Mouse (Mus musculus): ENCODE measurements around the gene Grk2. TPM values are rescaled to one million over a fixed set of nuclear protein-coding genes. Genes with fewer than 3 reads are reported as not detected.

The Grk2 gene
- polyA plus RNA-seq, 1 experiment: 515 TPM

DNA sequence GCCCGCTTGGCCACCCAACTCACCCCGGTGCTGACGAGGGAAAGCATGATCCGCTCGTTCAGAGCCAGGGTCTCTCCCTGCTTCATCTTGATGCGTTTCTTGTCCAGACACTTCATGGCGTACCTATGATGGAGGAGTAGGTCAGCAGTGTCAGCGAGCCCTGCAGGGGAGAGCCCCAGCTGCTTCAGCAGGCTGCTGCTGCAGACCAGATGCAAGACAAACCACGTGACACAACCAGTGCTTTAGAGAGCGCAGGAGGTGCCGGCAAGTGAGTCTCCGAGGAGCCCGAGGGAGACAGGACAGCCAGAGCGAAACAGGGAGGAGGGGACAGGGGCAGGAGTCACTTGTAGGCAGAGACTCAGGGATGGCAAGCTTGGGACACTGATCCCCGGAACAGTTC lies 15.3 kb downstream of the Grk2 start:
- Histone ChIP-seq H3K36me3 (ENCODE audit: control insufficient read depth, insufficient read depth, low read length) (peaks cover 70% of the 10 kb centered on the region), H3K27ac (ENCODE audit: control insufficient read depth, insufficient read depth, low read length) (no peak overlapping the region), H3K4me3 (ENCODE audit: control insufficient read depth, insufficient read depth, low read length) (no peak overlapping the region), H3K4me1 (replicated peaks; ENCODE audit: control insufficient read depth, insufficient read depth, low read length) (peaks cover 28% of the 10 kb centered on the region), H3K27me3 (ENCODE audit: control insufficient read depth, insufficient read depth, low read length) (no peaks in the 10 kb centered on the region)
- DNase-seq: no peak
- WGBS: 95% methylated on average over 15 of the region's 15 CpGs
- TF ChIP-seq CTCF (IDR thresholded peaks at IDR 0.05; ENCODE audit: borderline replicate concordance, control insufficient read depth, extremely low read depth, insufficient read depth, low read length, poor library complexity) (no peak), POLR2A (IDR thresholded peaks at IDR 0.05; ENCODE audit: control insufficient read depth, extremely low read depth, insufficient read depth, low read length, poor library complexity) (no peak)

DNA sequence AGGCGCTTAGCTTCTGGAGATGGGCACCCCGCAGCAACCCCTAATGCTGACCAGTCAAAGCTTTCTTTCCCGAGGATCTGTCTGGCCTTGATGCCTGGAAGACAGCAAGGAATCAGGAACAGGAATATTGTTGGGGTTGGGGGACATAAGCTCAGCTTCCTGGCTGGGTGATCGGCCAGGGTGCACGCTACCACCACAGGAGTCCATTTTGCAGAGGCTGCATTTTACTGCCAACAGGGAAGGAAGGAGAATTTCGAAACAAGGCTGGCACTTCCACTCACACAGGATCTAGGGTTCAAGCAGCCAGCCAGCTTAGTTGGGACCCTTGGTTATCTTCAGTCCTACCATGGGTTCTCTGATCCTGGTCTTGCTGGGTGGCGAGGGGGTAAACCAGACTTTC lies 22.4 kb downstream of the Grk2 start:
- no peak overlapping the region for H3K4me3 ChIP-seq (ENCODE audit: control insufficient read depth, insufficient read depth, low read length)
- no peak for TF ChIP-seq CTCF (IDR thresholded peaks at IDR 0.05; ENCODE audit: borderline replicate concordance, control insufficient read depth, extremely low read depth, insufficient read depth, low read length, poor library complexity)
- no peak for TF ChIP-seq POLR2A (IDR thresholded peaks at IDR 0.05; ENCODE audit: control insufficient read depth, extremely low read depth, insufficient read depth, low read length, poor library complexity)
- peak overlapping the region; percentile 44; the same call in 1 of the 2 replicates for H3K27ac ChIP-seq (ENCODE audit: control insufficient read depth, insufficient read depth, low read length)
- 30% methylated on average over 7 of the region's 7 CpGs for WGBS
- peaks cover 21% of the 10 kb centered on the region for H3K4me1 ChIP-seq (replicated peaks; ENCODE audit: control insufficient read depth, insufficient read depth, low read length)
- H3K36me3 ChIP-seq (ENCODE audit: control insufficient read depth, insufficient read depth, low read length): peaks cover 28% of the 10 kb centered on the region
- no peak for DNase-seq
- H3K27me3 ChIP-seq (ENCODE audit: control insufficient read depth, insufficient read depth, low read length): no peaks in the 10 kb centered on the region

DNA sequence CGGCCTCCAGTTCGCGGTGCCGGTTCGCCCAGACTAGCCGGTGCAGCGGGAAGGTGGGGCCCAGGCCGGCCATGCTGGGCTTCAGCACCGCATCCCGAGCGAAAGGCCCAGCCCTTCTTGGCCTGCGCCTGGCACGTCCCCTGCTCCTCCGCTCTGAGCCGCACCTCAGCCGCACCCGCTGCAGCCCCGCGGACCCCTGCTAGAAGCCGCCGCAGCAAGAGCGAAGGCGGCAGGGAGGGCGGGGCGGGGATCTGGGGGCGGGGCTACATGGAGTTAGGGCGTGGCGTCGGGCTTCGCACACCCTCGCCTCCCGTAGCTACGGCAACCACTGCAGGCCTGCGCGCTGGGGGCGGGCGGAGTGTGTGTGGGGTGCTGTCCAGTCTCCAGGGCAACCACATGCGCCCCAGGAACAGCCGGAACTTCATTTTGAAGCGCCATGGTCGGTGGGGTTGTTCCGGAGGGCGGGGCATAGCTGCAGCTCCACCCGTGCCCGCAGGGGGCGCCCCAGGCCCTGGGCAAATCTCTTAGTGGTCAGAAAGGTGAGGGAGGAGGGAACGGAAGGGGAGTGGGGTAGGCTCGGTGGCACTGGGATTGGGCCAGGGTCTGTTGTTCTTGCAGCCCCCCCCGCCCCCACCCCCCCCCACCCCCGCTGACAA lies 23.0 kb downstream of the Grk2 start, which contains the start of gene Ankrd13d:
TSS of gene Ankrd13d (minus strand) at position 240 of the 656 bp plus-strand sequence.
- Histone ChIP-seq H3K27ac (ENCODE audit: control insufficient read depth, insufficient read depth, low read length) (peak within 1 kb of the TSS; percentile 44; the same call in 1 of the 2 replicates), H3K27me3 (ENCODE audit: control insufficient read depth, insufficient read depth, low read length) (no peaks in the 10 kb centered on the region), H3K4me3 (ENCODE audit: control insufficient read depth, insufficient read depth, low read length) (peak within 1 kb of the TSS; percentile 62), H3K4me1 (replicated peaks; ENCODE audit: control insufficient read depth, insufficient read depth, low read length) (peaks cover 21% of the 10 kb centered on the region), H3K36me3 (ENCODE audit: control insufficient read depth, insufficient read depth, low read length) (peaks cover 21% of the 10 kb centered on the region)
- peak; percentile 91 for DNase-seq
- WGBS: 1% methylated on average over 49 of the region's 50 CpGs
- TF ChIP-seq POLR2A (IDR thresholded peaks at IDR 0.05; ENCODE audit: control insufficient read depth, extremely low read depth, insufficient read depth, low read length, poor library complexity) (peak; percentile 60; the same call in 1 of the 2 replicates), CTCF (IDR thresholded peaks at IDR 0.05; ENCODE audit: borderline replicate concordance, control insufficient read depth, extremely low read depth, insufficient read depth, low read length, poor library complexity) (peak; percentile 92)

DNA sequence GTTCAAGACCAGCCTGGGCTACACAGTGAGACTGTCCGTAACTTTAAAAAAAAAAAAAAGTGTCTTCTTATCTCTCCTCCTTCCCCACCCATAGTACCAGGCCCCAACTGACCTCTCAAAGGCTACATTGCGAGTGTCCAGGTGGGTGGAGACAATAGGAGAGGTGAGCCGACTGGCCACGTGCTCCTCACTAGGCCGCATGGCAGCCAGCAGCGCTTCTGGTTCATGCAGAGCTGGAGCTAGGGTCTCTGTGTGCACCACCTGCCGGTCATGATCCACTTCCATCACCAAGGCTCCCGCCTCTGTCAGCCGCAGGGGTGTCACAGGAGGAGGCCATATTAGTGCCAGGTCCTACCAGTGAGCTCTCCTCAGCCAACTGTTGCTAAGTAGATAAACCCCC lies 25.6 kb downstream of the Grk2 start:
- Histone ChIP-seq H3K4me1 (replicated peaks; ENCODE audit: control insufficient read depth, insufficient read depth, low read length) (peaks cover 21% of the 10 kb centered on the region), H3K4me3 (ENCODE audit: control insufficient read depth, insufficient read depth, low read length) (no peak overlapping the region), H3K27me3 (ENCODE audit: control insufficient read depth, insufficient read depth, low read length) (no peaks in the 10 kb centered on the region), H3K36me3 (ENCODE audit: control insufficient read depth, insufficient read depth, low read length) (no peaks in the 10 kb centered on the region), H3K27ac (ENCODE audit: control insufficient read depth, insufficient read depth, low read length) (no peak overlapping the region)
- TF ChIP-seq CTCF (IDR thresholded peaks at IDR 0.05; ENCODE audit: borderline replicate concordance, control insufficient read depth, extremely low read depth, insufficient read depth, low read length, poor library complexity): no peak
- TF ChIP-seq POLR2A (IDR thresholded peaks at IDR 0.05; ENCODE audit: control insufficient read depth, extremely low read depth, insufficient read depth, low read length, poor library complexity): no peak
- DNase-seq: no peak
- 96% methylated on average over 9 of the region's 9 CpGs for WGBS

DNA sequence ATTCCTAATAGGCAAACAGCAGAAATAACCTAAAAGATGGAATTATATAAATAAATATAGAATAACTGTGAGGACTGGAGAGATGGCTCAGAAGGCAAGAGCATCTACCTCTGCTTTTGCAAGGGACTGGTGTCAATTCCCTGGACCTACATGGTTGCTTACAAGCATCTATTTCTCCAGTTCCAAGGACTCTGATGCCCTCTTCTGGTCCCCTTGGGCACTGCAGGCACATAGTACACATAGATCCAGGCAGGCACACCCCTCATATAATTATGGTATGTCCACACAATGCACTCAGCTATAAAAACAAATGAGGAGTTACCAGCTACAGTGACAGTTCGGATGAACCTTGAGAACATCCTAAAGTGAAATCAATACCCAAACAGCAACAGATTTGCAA lies 26.5 kb downstream of the Grk2 start:
- 98% methylated on average over 1 of the region's 1 CpGs for WGBS

DNA sequence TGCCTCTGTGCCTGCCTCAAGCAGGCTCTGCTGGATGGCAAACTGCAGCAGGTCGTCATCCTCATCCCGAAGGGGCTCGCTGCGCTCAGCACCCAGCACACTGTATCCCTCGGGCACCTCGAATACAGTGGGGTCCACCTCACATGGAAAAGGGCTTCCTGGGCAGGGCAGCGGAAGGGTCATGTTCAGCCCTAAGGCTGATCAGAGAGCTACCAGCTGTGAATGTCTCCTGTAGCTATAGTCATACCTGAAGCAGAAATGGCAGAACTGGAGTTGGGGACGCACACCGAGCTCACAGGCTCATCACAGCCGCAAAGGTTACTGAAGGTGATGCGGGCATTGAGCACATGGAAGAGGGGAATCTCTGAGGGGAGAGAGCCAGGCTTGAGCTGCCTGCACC lies 35.0 kb downstream of the Grk2 start:
- TF ChIP-seq CTCF (IDR thresholded peaks at IDR 0.05; ENCODE audit: borderline replicate concordance, control insufficient read depth, extremely low read depth, insufficient read depth, low read length, poor library complexity): no peak
- no peak for TF ChIP-seq POLR2A (IDR thresholded peaks at IDR 0.05; ENCODE audit: control insufficient read depth, extremely low read depth, insufficient read depth, low read length, poor library complexity)
- no peak overlapping the region for H3K4me3 ChIP-seq (ENCODE audit: control insufficient read depth, insufficient read depth, low read length)
- no peaks in the 10 kb centered on the region for H3K36me3 ChIP-seq (ENCODE audit: control insufficient read depth, insufficient read depth, low read length)
- over 99% methylated on average over 11 of the region's 11 CpGs for WGBS
- no peak for DNase-seq
- no peaks in the 10 kb centered on the region for H3K27me3 ChIP-seq (ENCODE audit: control insufficient read depth, insufficient read depth, low read length)
- H3K4me1 ChIP-seq (replicated peaks; ENCODE audit: control insufficient read depth, insufficient read depth, low read length): peaks cover 11% of the 10 kb centered on the region
- H3K27ac ChIP-seq (ENCODE audit: control insufficient read depth, insufficient read depth, low read length): no peak overlapping the region

More for the DNA sequence above, 26.5 kb downstream of the Grk2 start:
- Histone ChIP-seq H3K4me1 (replicated peaks; ENCODE audit: control insufficient read depth, insufficient read depth, low read length) (peaks cover 21% of the 10 kb centered on the region), H3K27ac (ENCODE audit: control insufficient read depth, insufficient read depth, low read length) (no peak overlapping the region), H3K4me3 (ENCODE audit: control insufficient read depth, insufficient read depth, low read length) (no peak overlapping the region), H3K27me3 (ENCODE audit: control insufficient read depth, insufficient read depth, low read length) (no peaks in the 10 kb centered on the region), H3K36me3 (ENCODE audit: control insufficient read depth, insufficient read depth, low read length) (no peaks in the 10 kb centered on the region)
- no peak for DNase-seq
- TF ChIP-seq POLR2A (IDR thresholded peaks at IDR 0.05; ENCODE audit: control insufficient read depth, extremely low read depth, insufficient read depth, low read length, poor library complexity): no peak
- no peak for TF ChIP-seq CTCF (IDR thresholded peaks at IDR 0.05; ENCODE audit: borderline replicate concordance, control insufficient read depth, extremely low read depth, insufficient read depth, low read length, poor library complexity)

Data from thymus, adult 2 months (tissue).